Mouse (Mus musculus): ENCODE measurements around the gene Krtap4-13.
"Not testable (repeated sequence)": the region's sequence is repeated elsewhere in the genome, so short reads cannot be mapped to it uniquely, and the experiment has no call there.

Krtap4-13 gene

DNA sequence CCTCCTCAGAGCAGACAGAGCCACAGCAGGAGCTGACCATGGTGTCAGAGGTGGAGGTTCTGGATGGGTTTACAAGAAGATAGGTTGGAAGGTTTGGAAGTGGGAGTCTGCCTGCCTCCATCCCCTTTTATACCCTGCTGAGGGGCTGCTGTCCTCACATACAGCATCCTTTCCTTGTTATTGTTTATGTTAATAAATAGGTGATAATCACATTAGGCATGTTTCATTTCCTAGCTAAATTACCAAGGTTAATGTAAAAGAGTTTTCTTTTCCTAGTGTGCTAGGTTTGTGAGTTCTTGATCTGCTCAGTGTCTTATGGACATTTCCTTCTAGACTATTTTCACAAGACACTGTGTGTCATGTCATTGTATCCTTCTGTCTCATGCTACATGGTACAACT is at the start of gene Krtap4-13:
TSS of gene Krtap4-13 (minus strand) at position 101 of the 400 bp plus-strand sequence.
- DNase-seq (ENCODE audit: low spot score): not testable (repeated sequence)

DNA sequence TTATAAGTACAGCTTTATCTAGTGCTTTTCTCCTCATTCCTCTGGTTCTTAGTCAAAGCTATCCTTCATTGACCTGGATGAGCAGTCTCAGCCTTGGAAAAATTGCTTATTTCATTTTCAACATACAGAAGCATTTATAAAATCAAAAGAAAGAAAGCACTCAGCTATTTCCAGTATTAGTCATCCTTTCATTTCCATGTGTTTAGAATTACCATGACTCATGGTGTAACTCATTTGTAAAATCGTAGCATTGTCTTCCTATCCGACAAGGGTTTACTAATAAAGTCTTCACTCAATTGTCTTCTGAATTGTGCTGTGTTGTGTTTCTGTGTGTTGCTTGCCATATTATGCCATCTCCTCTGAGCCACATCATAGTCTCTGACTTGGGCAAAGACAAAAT is 49.1 kb upstream of the Krtap4-13 start:
- DNase-seq (ENCODE audit: low spot score): no peak

DNA sequence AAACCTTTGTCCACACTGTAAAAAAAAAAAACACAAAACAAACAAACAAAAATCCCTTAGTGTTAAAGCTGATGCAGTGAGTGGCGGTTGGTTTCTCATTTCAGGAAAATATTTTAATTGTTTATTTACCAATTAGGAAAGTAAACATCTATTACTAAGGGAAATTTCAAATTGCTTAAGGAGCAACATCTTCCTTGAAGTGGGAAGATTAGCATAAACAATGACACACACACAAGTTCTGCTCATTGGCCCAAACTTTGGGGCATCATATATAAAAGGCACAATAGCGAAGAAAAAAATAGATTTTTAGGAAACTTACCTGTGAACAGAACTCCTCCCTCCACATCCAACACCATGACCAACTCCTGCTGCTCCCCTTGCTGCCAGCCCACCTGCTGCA is 47.9 kb upstream of the Krtap4-13 start, which contains the start of gene Gm11568:
TSS of gene Gm11568 (plus strand) at position 301 of the 400 bp plus-strand sequence.
- DNase-seq (ENCODE audit: low spot score): no peak

DNA sequence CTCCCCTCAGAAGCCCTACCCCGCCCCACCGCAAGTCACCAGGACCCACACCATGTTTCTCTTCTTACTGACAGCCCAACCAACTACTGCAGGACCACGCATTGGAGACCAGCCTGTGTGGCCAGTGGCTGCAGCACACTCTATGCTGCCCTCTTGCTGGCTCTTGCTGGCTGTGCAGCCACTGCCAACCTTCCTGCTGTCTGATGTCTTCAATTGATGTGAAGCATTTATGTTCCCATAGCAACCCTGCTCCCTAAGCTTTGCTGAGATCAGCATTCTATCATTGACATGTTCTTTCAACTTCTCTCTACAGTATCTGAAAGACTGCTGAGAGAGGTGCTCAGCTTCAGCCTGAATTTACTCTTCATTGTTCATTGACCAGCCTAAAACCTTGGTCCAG is 44.4 kb upstream of the Krtap4-13 start:
- DNase-seq (ENCODE audit: low spot score): no peak

DNA sequence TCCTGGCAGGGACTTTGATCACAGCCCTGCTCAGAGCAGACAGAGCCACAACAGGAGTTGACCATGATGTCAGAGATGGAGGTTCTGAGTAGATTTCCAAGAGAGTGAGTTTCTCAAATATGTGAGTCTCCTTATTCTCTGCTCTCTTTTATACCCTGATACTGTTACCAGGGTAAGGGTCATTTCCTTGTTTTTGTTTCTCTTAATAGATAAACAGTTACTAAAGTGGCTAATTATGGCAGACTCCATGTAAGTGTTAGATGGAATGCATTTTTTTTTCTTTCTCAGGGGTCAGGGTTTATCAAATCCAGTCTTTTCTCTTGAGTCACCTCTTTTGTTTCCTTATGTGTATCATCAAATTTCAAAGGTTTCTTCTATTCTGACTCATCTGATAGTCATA is 41.8 kb upstream of the Krtap4-13 start, which contains the start of gene Krtap4-16:
TSS of gene Krtap4-16 (minus strand) at position 101 of the 400 bp plus-strand sequence.
- no peak for DNase-seq (ENCODE audit: low spot score)

DNA sequence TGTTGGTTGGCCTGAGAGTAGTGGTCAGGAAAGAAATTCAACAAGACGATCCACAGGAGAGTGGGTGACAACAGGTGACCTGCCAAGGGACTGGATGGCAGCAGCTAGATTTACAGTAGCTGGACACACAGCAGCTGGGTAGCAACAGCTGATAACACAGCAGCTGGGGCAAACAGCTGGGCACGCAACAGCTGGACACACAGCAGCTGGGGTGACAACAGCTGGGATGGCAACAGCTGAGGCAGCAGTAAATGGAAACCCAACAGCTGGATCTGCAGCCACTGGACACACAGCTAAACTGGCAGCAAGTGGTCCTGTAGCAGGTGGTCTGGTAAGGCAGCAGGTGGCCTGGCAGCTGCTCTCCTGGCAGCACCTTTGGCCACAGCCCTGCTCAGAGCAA is 37.1 kb upstream of the Krtap4-13 start:
- no peak for DNase-seq (ENCODE audit: low spot score)

DNA sequence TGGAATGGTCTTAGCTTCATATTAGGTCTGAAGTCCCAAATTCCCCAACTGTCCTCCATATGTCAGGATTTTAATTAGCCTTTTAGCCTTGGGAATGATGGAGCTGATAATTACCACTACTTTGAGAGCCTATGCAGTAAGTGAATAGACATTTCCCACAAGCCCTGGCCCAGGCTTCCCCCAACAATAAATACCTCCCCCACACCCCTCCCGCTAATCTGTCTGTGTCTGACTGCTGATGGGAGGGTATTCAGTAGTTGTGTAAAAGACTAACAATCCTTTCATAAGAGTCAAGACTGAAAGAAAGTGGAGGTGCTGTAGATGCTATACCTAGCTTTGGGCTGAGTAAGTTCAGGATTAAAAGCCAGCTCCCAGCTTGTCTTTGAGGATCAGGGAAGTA is 32.5 kb upstream of the Krtap4-13 start:
- DNase-seq (ENCODE audit: low spot score): no peak

DNA sequence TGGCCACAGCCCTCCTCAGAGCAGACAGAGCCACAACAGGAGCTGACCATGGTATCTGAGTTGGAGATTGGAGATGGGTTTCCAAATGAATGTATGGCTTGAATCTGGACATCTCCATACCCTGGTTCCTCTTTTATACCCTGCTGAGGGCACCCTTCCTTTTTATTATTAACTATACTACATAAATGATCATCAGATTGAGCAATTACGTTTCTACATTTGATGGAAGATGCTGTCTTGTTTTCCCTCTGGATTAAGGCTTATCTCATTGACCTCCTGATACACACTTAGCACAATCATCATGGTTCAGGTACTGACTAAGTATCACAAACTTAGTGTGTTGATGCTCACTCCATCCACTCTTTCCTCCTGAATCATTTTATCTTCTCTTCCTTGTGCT is 28.3 kb upstream of the Krtap4-13 start, which contains the start of gene 2300003K06Rik:
TSS of gene 2300003K06Rik (minus strand) at position 101 of the 400 bp plus-strand sequence.
- DNase-seq (ENCODE audit: low spot score): no peak

DNA sequence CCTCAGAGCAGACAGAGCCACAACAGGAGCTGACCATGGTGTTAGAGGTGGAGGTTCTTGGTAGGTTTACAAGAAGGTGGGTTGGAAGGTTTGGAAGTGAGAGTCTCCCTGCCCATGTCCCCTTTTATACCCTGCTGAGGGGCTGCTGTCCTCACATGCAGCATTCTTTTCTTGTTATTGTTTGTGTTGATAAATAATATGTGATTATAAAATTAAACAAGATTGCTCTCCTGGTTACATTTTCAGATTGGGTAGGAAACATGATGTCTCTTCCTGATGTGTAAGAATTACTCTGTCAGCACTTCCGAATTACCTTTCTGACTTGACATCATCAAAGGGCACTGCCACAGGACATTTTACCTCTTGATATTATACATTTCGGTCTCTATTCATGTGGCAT is 5.9 kb upstream of the Krtap4-13 start, which contains the start of gene Gm11564:
TSS of gene Gm11564 (minus strand) at position 101 of the 400 bp plus-strand sequence.
- not testable (repeated sequence) for DNase-seq (ENCODE audit: low spot score)

DNA sequence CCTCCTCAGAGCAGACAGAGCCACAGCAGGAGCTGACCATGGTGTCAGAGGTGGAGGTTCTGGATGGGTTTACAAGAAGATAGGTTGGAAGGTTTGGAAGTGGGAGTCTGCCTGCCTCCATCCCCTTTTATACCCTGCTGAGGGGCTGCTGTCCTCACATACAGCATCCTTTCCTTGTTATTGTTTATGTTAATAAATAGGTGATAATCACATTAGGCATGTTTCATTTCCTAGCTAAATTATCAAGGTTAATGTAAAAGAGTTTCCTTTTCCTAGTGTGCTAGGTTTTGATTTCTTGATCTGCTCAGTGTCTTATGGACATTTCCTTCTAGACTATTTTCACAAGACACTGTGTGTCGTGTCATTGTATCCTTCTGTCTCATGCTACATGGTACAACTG is 5.3 kb downstream of the Krtap4-13 start, which contains the start of gene Gm11554:
TSS of gene Gm11554 (minus strand) at position 101 of the 400 bp plus-strand sequence.
- DNase-seq (ENCODE audit: low spot score): not testable (repeated sequence)

DNA sequence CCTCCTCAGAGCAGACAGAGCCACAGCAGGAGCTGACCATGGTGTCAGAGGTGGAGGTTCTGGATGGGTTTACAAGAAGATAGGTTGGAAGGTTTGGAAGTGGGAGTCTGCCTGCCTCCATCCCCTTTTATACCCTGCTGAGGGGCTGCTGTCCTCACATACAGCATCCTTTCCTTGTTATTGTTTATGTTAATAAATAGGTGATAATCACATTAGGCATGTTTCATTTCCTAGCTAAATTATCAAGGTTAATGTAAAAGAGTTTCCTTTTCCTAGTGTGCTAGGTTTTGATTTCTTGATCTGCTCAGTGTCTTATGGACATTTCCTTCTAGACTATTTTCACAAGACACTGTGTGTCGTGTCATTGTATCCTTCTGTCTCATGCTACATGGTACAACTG is 10.9 kb downstream of the Krtap4-13 start, which contains the start of gene Gm11569:
TSS of gene Gm11569 (minus strand) at position 101 of the 400 bp plus-strand sequence.
- DNase-seq (ENCODE audit: low spot score): not testable (repeated sequence)

DNA sequence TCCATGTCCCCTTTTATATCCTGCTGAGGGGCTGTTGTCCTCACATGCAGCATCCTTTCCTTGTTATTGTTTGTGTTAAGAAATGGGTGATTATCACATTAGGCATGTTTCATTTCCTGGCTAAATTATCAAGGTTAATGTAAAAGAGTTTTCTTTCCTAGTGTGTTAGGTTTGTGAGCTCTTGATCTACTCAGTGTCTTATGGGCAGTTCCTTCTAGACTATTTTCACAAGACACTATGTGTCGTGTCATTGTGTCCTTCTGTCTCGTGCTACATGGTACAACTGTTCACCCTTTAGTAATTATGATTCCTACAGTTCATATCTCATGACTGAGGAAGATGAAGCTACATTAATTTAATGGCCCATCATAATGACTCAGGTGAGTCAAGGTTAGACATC is 16.3 kb downstream of the Krtap4-13 start, which contains the start of gene Gm11596:
TSS of gene Gm11596 (minus strand) at position 101 of the 400 bp plus-strand sequence.
- no peak for DNase-seq (ENCODE audit: low spot score)

DNA sequence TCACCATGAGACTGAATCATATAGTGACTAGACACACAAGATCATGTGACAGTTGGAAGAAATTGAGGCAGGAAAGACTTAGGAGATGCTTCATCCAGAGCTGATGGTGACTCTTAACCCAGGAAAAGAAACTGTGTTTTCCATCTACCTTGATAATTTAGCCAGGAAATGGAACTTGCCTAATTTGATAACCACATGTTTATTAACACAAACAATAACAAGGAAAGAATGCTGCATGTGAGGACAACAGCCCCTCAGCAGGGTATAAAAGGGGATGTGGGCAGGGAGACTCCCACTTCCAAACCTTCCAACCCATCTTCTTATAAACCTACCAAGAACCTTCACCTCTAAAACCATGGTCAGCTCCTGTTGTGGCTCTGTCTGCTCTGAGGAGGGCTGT is 24.8 kb downstream of the Krtap4-13 start, which contains the start of gene Krtap4-9:
TSS of gene Krtap4-9 (plus strand) at position 301 of the 400 bp plus-strand sequence.
- DNase-seq (ENCODE audit: low spot score): not testable (repeated sequence)

DNA sequence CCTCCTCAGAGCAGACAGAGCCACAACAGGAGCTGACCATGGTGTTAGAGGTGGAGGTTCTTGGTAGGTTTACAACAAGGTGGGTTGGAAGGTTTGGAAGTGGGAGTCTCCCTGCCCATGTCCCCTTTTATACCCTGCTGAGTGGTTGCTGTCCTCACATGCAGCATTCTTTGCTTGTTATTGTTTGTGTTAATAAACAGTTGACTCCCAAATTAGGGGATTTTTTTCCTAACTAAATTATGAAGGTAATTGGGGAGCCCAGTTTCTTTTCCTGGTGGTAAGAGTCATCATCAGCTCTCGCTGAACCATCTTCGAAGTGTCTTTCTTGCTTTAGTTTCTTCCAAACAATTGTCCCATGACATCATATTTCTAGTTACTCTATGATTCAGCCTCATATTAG is 29.1 kb downstream of the Krtap4-13 start, which contains the start of gene Krtap4-8:
TSS of gene Krtap4-8 (minus strand) at position 101 of the 400 bp plus-strand sequence.
- DNase-seq (ENCODE audit: low spot score): no peak

DNA sequence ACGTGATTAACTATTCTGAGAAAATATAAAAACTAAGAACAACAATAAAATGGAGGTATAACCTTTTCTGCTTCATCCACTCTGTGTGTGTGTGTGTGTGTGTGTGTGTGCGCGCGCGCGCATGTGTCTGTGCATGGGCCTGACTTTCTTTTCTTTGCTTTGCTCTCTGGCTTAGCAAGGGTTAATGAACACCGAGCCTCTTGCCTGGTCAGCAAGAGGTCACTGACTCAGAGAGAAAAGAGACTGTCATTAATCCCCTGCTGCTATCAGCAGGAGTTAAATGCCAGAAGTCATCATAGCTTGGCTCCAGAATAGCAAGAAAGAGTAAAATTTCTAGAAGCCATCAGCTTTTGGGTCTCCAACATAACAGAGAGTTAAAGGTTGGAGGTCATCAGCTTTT is 31.3 kb downstream of the Krtap4-13 start:
- no peak for DNase-seq (ENCODE audit: low spot score)

DNA sequence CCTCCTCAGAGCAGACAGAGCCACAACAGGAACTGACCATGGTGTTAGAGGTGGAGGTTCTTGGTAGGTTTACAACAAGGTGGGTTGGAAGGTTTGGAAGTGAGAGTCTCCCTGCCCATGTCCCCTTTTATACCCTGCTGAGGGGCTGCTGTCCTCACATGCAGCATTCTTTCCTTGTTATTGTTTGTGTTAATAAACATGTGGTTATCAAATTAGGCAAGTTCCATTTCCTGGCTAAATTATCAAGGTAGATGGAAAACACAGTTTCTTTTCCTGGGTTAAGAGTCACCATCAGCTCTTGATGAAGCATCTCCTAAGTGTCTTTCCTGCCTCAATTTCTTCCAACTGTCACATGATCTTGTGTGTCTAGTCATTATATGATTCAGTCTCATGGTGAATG is 36.9 kb downstream of the Krtap4-13 start, which contains the start of gene Gm11595:
TSS of gene Gm11595 (minus strand) at position 101 of the 400 bp plus-strand sequence.
- DNase-seq (ENCODE audit: low spot score): not testable (repeated sequence)

DNA sequence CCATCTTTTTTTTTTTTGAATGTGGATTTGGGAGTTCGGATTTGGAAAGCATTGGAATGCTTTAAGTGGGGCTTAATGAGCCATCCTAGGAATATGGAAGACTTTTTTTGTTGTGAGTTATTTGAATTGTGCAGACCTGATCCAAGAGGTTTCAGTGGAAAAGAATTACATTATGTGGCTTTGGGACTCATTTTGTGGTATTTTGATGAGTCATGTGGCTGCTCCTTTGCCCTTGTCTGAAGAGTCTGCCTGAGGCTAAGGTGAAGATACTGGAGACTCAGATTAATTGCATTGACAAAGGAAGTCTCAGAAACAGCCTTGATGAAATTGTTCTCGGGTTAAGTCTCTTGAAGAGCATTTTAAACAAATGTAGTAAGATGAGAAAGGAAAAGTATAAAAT is 41.3 kb downstream of the Krtap4-13 start:
- no peak for DNase-seq (ENCODE audit: low spot score)

Measured in ovary, postnatal 10 days (tissue).